Mouse (Mus musculus): ENCODE data around the gene Gpr15. TPM values are rescaled to one million over a fixed set of nuclear protein-coding genes. Genes with fewer than 3 reads are reported as not detected.

Gene Gpr15
- polyA plus RNA-seq, 1 experiment from 2014 or later = not detected

DNA sequence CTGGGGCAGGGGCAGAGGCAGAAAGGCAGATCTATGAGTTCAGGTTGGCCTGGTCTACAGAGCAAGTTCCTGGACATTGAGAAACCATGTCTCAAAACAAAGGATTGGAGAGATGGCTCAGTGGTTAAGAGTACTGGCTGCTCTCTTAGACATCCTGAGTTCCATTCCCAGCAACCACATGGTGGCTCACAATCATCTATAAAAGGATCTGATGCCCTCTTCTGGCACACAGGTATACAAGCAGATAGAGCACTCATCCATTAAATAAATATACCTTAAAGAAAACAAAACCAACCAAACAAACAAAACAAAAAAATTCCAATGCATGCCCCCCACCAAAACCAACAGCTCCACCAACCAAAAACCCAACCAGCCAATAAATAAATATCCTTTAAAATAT lies 34.3 kb downstream of the Gpr15 start:
- H3K9me3 ChIP-seq (replicated peaks; ENCODE audit: control insufficient read depth, low read length) = no peaks in the 10 kb centered on the region
- ATAC-seq (replicated peaks; ENCODE audit: insufficient number of reproducible peaks, low FRiP score, low TSS enrichment, low read depth) (no peak), DNase-seq (ENCODE audit: low spot score) (no peak)
- no peak overlapping the region for H3K4me2 ChIP-seq (ENCODE audit: low read depth, low read length)
- H3K36me3 ChIP-seq (replicated peaks; ENCODE audit: control insufficient read depth, insufficient read depth, low read depth, low read length) = no peaks in the 10 kb centered on the region
- no peak overlapping the region for H3K9ac ChIP-seq (replicated peaks; ENCODE audit: low read length)
- no peaks in the 10 kb centered on the region for H3K27me3 ChIP-seq (ENCODE audit: control insufficient read depth, insufficient read depth, low read length)
- H3K27ac ChIP-seq (replicated peaks; ENCODE audit: low read depth, low read length) = no peak overlapping the region
- H3K4me1 ChIP-seq (ENCODE audit: control insufficient read depth, insufficient read depth, low read length) = no peaks in the 10 kb centered on the region
- H3K4me3 ChIP-seq (ENCODE audit: low read depth, low read length) = no peak overlapping the region

DNA sequence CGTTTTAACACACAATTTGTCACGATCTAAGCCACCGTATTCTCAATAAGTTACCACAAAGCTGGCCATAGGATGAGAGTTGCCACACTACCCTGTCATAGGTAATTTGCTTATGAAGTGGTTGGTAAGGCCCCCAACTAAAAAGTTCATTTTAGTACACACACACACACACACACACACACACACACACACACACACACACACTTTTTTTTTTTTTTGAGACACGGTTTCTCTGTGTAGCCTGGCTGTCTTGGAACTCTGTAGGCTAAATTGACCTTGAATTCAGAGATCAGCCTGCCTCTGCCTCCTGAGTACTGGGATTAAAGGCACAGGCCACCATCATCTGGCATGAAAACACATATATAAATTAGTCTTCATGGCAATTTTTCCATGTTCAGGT lies 35.0 kb downstream of the Gpr15 start:
- H3K4me1 ChIP-seq (ENCODE audit: control insufficient read depth, insufficient read depth, low read length) = no peaks in the 10 kb centered on the region
- H3K9ac ChIP-seq (replicated peaks; ENCODE audit: low read length) = no peak overlapping the region
- 91% methylated on average over 4 of the region's 4 CpGs for WGBS
- ATAC-seq (replicated peaks; ENCODE audit: insufficient number of reproducible peaks, low FRiP score, low TSS enrichment, low read depth) (no peak), DNase-seq (ENCODE audit: low spot score) (no peak)
- H3K4me3 ChIP-seq (ENCODE audit: low read depth, low read length) = no peak overlapping the region
- no peaks in the 10 kb centered on the region for H3K36me3 ChIP-seq (replicated peaks; ENCODE audit: control insufficient read depth, insufficient read depth, low read depth, low read length)
- H3K27me3 ChIP-seq (ENCODE audit: control insufficient read depth, insufficient read depth, low read length) = no peaks in the 10 kb centered on the region
- no peak overlapping the region for H3K4me2 ChIP-seq (ENCODE audit: low read depth, low read length)
- H3K27ac ChIP-seq (replicated peaks; ENCODE audit: low read depth, low read length) = no peak overlapping the region
- H3K9me3 ChIP-seq (replicated peaks; ENCODE audit: control insufficient read depth, low read length) = no peaks in the 10 kb centered on the region

- WGBS = 83% methylated on average over 7 of the region's 7 CpGs
- no peak for DNase-seq (ENCODE audit: low spot score)
Measured at GRCm38 (mm10) chr16:58682870-58683269, 36.0 kb downstream of the Gpr15 start.

GRCm38 (mm10) chr16:58682046-58682445 lies 36.8 kb downstream of the Gpr15 start:
- Histone ChIP-seq H3K4me1 (ENCODE audit: control insufficient read depth, insufficient read depth, low read length) (no peaks in the 10 kb centered on the region), H3K9me3 (replicated peaks; ENCODE audit: control insufficient read depth, low read length) (no peaks in the 10 kb centered on the region), H3K27ac (replicated peaks; ENCODE audit: low read depth, low read length) (no peak overlapping the region), H3K27me3 (ENCODE audit: control insufficient read depth, insufficient read depth, low read length) (no peaks in the 10 kb centered on the region), H3K4me3 (ENCODE audit: low read depth, low read length) (no peak overlapping the region), H3K36me3 (replicated peaks; ENCODE audit: control insufficient read depth, insufficient read depth, low read depth, low read length) (no peaks in the 10 kb centered on the region), H3K9ac (replicated peaks; ENCODE audit: low read length) (no peak overlapping the region), H3K4me2 (ENCODE audit: low read depth, low read length) (no peak overlapping the region)
- no peak for DNase-seq (ENCODE audit: low spot score)
- 92% methylated on average over 6 of the region's 6 CpGs for whole genome bisulfite sequencing
- no peak for ATAC-seq (replicated peaks; ENCODE audit: insufficient number of reproducible peaks, low FRiP score, low TSS enrichment, low read depth)

More at GRCm38 (mm10) chr16:58682870-58683269, 36.0 kb downstream of the Gpr15 start:
- Histone ChIP-seq H3K36me3 (replicated peaks; ENCODE audit: control insufficient read depth, insufficient read depth, low read depth, low read length) (no peaks in the 10 kb centered on the region), H3K9me3 (replicated peaks; ENCODE audit: control insufficient read depth, low read length) (no peaks in the 10 kb centered on the region), H3K4me2 (ENCODE audit: low read depth, low read length) (no peak overlapping the region), H3K27me3 (ENCODE audit: control insufficient read depth, insufficient read depth, low read length) (no peaks in the 10 kb centered on the region), H3K4me1 (ENCODE audit: control insufficient read depth, insufficient read depth, low read length) (no peaks in the 10 kb centered on the region), H3K4me3 (ENCODE audit: low read depth, low read length) (no peak overlapping the region), H3K9ac (replicated peaks; ENCODE audit: low read length) (no peak overlapping the region), H3K27ac (replicated peaks; ENCODE audit: low read depth, low read length) (no peak overlapping the region)
- no peak for ATAC-seq (replicated peaks; ENCODE audit: insufficient number of reproducible peaks, low FRiP score, low TSS enrichment, low read depth)

DNA sequence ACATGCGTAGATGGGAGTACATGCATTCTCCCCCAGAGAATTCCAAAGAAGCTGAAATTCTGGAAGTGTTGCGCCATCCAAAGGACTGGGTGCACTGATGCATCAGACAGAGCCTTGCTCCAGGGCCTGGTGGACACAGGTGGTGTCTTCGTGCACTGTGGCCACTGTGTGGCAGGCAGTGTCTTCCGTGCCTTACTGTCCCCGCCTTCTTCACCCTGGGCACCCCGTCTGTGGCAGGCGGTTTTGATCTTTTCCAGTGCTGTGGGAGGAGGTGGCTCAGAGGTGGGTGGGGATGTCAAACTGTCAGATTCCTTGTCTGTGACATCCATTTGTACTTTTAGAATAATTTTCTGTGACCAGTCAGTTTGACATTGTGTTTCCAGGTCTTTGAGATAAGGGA lies 40.2 kb downstream of the Gpr15 start:
- Histone ChIP-seq H3K9me3 (replicated peaks; ENCODE audit: control insufficient read depth, low read length) (no peaks in the 10 kb centered on the region), H3K27ac (replicated peaks; ENCODE audit: low read depth, low read length) (no peak overlapping the region), H3K4me1 (ENCODE audit: control insufficient read depth, insufficient read depth, low read length) (no peaks in the 10 kb centered on the region), H3K4me2 (ENCODE audit: low read depth, low read length) (no peak overlapping the region), H3K4me3 (ENCODE audit: low read depth, low read length) (no peak overlapping the region), H3K27me3 (ENCODE audit: control insufficient read depth, insufficient read depth, low read length) (no peaks in the 10 kb centered on the region), H3K9ac (replicated peaks; ENCODE audit: low read length) (no peak overlapping the region), H3K36me3 (replicated peaks; ENCODE audit: control insufficient read depth, insufficient read depth, low read depth, low read length) (peaks cover 4% of the 10 kb centered on the region; the same call in 1 of the 2 replicates)
- DNase-seq (ENCODE audit: low spot score) = no peak
- no peak for ATAC-seq (replicated peaks; ENCODE audit: insufficient number of reproducible peaks, low FRiP score, low TSS enrichment, low read depth)
- WGBS = 84% methylated on average over 7 of the region's 7 CpGs

DNA sequence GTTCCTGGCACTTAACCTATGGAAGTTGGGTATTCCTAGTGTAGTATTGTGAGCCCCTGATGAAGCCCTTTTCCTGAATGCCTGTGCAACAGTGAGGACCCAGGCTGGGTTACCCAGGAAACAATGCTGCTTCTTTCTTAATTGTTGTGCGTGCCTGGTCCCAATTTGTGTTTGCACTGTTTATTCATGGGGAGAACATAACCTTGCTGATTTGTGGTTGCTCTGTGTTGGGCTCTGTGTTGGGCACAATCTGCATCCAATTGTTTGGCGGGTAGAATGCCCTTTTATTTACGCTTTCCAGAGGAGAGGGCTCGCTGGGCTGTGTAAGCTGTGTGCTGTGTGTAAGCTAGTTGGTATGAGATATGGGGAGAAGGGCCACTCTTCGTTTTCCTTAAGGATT lies 41.4 kb downstream of the Gpr15 start:
- H3K4me3 ChIP-seq (ENCODE audit: low read depth, low read length) = no peak overlapping the region
- no peak overlapping the region for H3K27ac ChIP-seq (replicated peaks; ENCODE audit: low read depth, low read length)
- peaks cover 4% of the 10 kb centered on the region; the same call in 1 of the 2 replicates for H3K36me3 ChIP-seq (replicated peaks; ENCODE audit: control insufficient read depth, insufficient read depth, low read depth, low read length)
- no peak overlapping the region for H3K9ac ChIP-seq (replicated peaks; ENCODE audit: low read length)
- no peaks in the 10 kb centered on the region for H3K9me3 ChIP-seq (replicated peaks; ENCODE audit: control insufficient read depth, low read length)
- no peaks in the 10 kb centered on the region for H3K4me1 ChIP-seq (ENCODE audit: control insufficient read depth, insufficient read depth, low read length)
- DNase-seq (ENCODE audit: low spot score) (no peak), ATAC-seq (replicated peaks; ENCODE audit: insufficient number of reproducible peaks, low FRiP score, low TSS enrichment, low read depth) (no peak)
- 76% methylated on average over 5 of the region's 5 CpGs for WGBS
- H3K4me2 ChIP-seq (ENCODE audit: low read depth, low read length) = no peak overlapping the region
- no peaks in the 10 kb centered on the region for H3K27me3 ChIP-seq (ENCODE audit: control insufficient read depth, insufficient read depth, low read length)

DNA sequence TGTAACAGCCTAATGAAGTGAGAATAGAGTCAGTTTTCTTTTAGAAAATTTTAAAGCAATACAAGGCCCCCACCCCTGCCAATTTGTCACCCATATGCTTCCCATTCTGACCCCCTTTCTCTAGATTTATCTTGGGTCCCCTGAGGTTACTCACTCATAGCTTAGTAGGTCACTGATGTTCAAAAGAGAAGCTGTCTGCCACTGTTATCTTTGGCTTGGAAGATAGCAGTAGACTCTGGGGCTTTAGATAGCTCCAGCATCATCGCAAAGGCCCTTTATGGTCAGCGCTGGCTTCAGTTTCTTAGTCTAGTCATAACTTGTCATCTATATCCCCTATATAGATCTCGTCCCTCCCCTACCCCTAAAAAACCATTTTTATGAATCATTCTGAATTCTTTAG lies 42.2 kb downstream of the Gpr15 start:
- Histone ChIP-seq H3K4me1 (ENCODE audit: control insufficient read depth, insufficient read depth, low read length) (no peaks in the 10 kb centered on the region), H3K27ac (replicated peaks; ENCODE audit: low read depth, low read length) (no peak overlapping the region), H3K9ac (replicated peaks; ENCODE audit: low read length) (no peak overlapping the region), H3K9me3 (replicated peaks; ENCODE audit: control insufficient read depth, low read length) (no peaks in the 10 kb centered on the region), H3K4me3 (ENCODE audit: low read depth, low read length) (no peak overlapping the region), H3K4me2 (ENCODE audit: low read depth, low read length) (no peak overlapping the region), H3K27me3 (ENCODE audit: control insufficient read depth, insufficient read depth, low read length) (no peaks in the 10 kb centered on the region), H3K36me3 (replicated peaks; ENCODE audit: control insufficient read depth, insufficient read depth, low read depth, low read length) (peaks cover 4% of the 10 kb centered on the region; the same call in 1 of the 2 replicates)
- ATAC-seq (replicated peaks; ENCODE audit: insufficient number of reproducible peaks, low FRiP score, low TSS enrichment, low read depth) (no peak), DNase-seq (ENCODE audit: low spot score) (no peak)
- WGBS = 96% methylated on average over 3 of the region's 3 CpGs

- ATAC-seq (replicated peaks; ENCODE audit: insufficient number of reproducible peaks, low FRiP score, low TSS enrichment, low read depth) (no peak), DNase-seq (ENCODE audit: low spot score) (no peak)
- 84% methylated on average over 7 of the region's 7 CpGs for WGBS
- Histone ChIP-seq H3K27ac (replicated peaks; ENCODE audit: low read depth, low read length) (no peak overlapping the region), H3K27me3 (ENCODE audit: control insufficient read depth, insufficient read depth, low read length) (no peaks in the 10 kb centered on the region), H3K4me3 (ENCODE audit: low read depth, low read length) (no peak overlapping the region), H3K4me2 (ENCODE audit: low read depth, low read length) (no peak overlapping the region), H3K4me1 (ENCODE audit: control insufficient read depth, insufficient read depth, low read length) (no peaks in the 10 kb centered on the region), H3K9me3 (replicated peaks; ENCODE audit: control insufficient read depth, low read length) (no peaks in the 10 kb centered on the region), H3K36me3 (replicated peaks; ENCODE audit: control insufficient read depth, insufficient read depth, low read depth, low read length) (peaks cover 4% of the 10 kb centered on the region; the same call in 1 of the 2 replicates), H3K9ac (replicated peaks; ENCODE audit: low read length) (no peak overlapping the region)
Measured at GRCm38 (mm10) chr16:58676156-58676555, 42.7 kb downstream of the Gpr15 start.
